Mouse (Mus musculus): ENCODE measurements at regions not wholly inside any gene's neighbourhood (a gene's known extent, or its start where the extent isn't known, plus 50 kb on each side); places are given as distances from the start of the nearest gene placed in this dataset.

DNA sequence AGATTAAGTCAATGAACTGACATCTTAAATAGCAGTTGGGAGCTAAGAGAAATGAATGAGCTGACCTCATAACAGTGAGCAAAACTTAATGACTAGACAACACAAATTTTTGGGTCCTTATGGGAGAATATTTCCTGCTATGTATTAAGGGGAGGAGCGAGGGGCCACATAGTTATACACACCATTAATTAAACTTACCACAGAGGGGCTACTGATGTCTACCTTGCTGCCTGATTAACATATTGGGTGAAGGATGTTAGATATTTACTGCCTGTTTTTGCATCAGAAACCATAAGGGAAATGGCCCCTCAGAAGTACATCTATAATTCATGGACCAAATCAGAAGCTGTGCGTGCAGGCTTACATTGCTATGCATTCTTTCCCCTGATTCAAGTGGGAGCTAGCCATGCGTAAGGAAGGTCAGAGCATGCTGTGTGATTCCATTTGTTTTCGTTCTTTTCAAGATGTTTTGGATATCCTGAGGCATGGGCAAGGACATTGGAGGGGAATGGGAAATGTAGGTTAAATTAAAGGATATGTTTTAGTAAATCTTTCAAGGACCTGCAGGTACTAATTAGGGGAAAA, 437.9 kb downstream of the Flrt2 start:
- no peak for TF ChIP-seq CTCF (IDR thresholded peaks at IDR 0.05; ENCODE audit: extremely low read depth, insufficient read length, insufficient replicate concordance, low read depth, low read length)
- TF ChIP-seq POLR2A (IDR thresholded peaks at IDR 0.05; ENCODE audit: low read depth, low read length) = no peak

Measured in small intestine, adult 2 months (tissue).